Mouse (Mus musculus): Measurements from ENCODE around the gene Ly6g6e.

The Ly6g6e gene

DNA sequence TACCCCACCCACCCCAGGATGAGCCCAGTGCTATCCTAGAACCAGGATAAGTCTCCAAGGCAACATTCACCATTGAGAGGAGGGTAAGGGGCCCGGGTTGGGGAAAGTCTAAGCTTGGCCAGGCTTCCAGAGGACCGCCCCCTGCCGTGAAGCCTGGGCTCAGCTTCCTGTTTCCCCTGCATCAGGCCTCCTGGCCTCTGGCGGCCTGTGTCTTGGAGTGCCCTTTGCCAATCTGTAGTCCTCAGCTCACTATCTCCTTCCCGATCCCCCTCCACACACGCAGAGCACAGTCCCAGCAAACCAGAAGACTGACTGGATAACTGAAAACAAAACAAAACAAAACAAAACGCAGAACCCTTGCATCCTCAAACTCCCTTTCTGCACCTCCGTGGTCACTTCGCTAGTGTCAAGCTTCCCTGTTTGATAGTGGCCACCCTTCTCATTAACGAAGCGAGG, 27.1 kb upstream of the Ly6g6e start, which contains the start of gene Clic1:
Gene Clic1 (plus strand): TSS at position 406 of the 456 bp plus-strand sequence.
- DNase-seq (ENCODE audit: low spot score in 2 of 2): peak in 1 of 2 experiments; percentile 38

DNA sequence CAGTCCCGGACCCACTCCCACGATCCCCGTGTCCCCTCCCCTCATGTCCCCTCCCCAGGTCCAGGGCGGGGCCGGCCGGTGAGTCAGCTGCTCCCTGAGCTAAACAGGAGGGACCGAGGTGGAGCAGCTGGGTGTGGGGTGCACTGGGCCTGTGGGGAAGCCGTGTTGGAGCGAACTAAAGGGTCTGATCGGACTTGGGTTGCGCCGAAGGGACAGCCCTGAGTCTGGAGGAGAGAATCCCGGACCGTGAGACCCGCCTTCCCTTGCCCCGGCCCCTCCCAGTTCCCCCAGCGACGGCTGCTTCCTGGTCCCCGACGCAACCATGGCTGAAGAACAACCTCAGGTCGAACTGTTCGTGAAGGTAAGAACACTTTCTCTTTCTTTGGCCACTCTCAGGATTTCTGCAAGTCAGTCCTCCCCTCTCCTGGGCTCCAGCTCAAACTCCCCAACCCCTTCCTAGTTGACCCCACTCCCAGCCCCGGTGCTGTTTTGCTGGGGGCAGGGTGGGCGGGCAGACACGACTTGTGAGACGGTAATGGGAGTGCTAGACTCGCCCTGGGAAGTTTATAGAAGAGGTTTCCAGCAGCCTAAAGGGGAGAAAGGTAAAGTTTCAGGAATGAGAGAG, 26.5 kb upstream of the Ly6g6e start:
- peak; percentile 65 to 66 for DNase-seq (ENCODE audit: low spot score in 2 of 2)

DNA sequence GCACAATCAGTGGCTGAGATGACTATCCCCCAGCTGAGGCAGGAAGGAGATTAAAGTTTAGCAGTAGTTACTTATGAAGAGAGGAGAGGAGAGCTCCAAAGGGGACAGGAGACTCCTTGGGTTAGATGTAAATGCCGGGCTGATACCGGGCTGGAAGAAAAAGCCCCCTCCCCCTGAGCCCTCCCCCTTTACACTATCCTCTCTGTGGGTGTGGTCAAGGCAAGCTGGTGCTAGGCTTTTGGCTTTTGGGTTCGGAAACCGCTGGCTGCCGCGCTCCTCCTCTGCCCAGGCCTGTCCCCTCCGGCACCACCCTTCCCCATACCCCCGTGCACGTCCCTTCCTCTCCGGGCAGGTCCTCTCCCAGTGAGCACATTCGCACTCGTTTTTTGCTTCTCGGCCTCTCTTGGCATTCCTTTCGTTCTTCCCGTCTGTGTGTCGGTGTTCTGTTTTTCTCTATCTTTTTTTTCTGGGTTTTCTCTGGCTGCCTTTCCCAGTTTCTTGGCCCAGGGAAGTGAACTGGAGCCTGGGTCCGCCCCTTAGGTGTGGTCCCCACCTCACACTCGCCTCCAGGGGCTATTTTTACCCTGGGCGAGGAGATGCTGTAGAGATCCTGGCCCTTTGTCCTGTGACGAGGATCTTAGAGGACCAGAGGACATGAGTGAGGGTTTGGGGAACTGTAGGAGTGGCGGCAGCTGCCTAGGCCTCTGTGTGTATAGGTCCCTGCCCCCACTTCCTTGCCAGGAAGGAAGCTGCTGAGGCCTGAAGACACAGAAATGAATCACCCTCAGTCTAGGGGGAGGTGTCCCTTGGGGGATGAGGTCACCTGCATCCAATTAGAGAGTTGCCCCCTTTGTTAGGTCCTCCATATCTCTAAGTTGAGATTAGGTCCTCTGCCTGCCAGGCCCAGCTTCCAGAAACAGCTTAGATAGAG, 25.3 kb upstream of the Ly6g6e start:
- peak; percentile 51 to 65 for DNase-seq (ENCODE audit: low spot score in 2 of 2)

DNA sequence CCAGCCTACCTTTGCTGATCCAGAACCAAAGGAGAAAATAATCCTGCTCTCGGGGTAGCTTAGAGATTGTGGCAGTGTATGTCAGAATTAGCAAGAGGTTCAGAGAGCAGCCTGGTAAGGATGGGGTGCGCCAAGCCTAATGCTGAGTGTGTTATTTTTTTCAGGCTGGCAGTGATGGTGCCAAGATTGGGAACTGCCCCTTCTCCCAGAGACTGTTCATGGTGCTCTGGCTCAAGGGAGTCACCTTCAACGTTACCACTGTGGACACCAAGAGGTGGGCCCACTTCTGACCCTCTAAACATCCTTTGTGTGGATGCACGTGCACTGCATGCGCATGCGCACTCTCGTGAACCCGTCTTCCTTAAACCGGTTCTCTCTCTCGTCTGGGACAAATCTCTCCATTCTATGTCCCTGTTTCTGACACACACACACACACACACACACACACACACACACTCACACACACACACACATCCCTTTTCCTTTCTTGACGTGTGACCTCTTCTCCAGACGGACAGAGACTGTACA, 24.4 kb upstream of the Ly6g6e start:
- DNase-seq (ENCODE audit: low spot score in 2 of 2): no peak

DNA sequence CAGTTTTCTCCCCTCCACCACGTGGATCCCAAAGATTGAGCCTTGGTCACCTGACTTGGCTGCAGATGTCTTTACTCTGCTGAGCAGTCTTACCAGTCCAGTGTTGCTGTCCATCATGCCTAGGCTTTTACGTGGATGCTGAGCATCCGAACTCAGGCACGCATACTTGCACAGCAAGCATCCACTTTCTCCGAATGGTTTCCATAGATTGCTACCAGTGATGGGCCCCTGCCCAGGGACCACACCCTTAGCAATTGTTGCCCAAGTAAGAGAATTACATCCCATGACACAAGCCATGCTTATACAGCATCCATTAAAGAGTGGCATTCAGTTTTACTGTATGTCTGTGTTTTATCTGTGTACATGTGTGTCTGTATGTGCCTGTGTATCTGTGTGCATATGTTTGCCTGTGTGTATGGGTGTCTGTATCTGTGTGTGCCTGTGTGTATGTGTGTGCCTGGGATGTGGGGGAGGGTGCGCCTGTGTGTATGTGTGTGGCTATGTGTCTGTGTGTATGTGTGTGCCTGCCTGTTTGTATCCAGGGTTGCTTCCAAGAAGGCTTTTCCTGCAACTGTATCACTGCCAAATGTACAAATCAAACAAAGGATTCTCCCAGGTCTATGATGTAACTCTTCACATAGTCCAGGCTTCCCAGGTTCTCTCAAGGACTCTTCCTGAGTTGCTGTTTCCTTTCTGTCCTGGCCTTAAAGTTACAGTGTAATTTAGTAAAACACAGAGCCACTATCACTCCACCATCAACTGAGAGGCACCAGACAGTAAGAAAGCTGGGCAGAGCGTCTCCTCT, 20.8 kb upstream of the Ly6g6e start:
- DNase-seq (ENCODE audit: low spot score in 2 of 2): no peak

DNA sequence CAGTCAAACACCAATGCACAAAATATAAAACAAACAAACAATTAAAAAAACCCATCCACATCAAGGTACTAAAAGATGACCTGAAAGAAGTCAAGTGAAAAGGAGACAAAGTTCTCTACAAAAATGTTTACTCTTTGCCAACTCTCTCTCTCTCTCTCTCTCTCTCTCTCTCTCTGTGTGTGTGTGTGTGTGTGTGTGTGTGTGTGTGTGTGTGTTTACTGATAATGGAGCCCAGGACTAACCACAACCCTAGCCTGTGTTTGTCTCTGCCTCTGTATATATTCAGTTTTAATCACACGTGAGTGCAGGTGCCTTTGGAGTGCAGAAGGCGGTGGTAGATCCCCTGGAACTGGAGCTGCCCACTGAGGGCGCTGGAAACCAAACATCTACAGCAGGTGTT, 19.6 kb upstream of the Ly6g6e start:
- no peak for DNase-seq (ENCODE audit: low spot score in 2 of 2)

DNA sequence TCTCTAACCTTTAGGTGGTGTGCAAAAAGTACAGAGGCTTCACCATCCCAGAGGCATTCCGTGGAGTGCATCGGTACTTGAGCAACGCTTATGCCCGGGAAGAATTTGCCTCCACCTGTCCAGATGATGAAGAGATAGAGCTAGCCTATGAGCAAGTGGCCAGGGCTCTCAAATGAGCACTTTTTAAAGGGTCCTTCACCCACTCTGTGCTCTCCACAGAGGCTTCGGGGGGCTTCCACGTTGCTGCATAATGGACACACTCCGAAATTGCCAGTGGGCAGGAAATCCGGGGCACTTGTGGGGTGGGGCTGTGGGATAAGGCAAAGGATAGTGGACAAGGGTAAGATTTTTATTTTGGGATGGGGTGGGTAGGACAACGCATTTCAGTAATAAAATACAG, 18.4 kb upstream of the Ly6g6e start:
- no peak for DNase-seq (ENCODE audit: low spot score in 2 of 2)

DNA sequence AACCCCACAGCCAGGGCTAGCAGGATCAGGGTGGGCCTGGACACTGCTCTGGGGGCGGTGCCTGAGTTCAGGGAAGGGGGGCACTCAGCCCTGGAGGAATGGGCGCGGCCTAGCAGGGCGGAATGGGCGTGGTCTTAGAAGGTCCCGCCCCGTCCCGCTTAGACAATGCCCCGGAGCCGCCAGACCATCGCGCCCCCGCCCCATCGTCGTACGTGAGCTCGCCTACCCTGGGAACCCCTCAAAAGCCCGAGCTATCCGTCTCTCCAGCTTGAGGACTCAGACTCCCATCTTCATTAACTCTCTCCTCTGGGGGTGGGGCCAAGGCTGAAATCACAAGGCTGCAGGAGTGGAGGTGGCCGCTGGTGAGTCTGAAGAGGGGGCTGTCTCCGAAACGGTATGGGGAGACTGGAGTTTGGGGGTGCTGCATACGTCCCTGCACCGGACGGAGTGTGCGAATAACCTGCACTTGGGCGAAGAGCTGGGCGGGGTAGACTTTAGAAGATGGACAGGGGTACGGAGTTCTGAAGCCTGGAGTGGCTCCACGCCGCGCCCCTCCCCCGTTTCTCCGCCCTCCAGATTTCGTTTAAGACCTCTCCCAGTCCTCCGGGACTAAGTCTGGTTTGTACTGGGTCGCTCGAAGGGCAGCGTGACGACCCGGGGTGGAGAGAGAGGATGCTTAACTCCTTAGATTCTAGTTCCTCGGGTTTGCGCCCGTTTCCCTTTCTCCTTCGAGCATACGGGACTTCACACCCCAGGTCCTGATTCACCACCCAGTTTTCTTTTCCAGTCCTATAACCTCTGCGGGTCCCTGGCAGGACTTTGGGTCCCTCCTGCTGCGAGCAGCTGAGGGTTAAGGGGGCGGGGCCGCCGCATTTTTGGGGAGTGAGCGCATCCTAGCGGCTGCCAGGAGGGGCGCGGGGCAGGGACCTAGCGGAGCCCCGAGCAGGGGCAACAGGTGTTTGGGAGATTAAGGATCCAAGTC, 17.5 kb upstream of the Ly6g6e start, which contains the start of gene Ddah2:
Gene Ddah2 (plus strand): TSS at position 125 of the 982 bp plus-strand sequence.
- peak; percentile 75 to 86 for DNase-seq (ENCODE audit: low spot score in 2 of 2)

DNA sequence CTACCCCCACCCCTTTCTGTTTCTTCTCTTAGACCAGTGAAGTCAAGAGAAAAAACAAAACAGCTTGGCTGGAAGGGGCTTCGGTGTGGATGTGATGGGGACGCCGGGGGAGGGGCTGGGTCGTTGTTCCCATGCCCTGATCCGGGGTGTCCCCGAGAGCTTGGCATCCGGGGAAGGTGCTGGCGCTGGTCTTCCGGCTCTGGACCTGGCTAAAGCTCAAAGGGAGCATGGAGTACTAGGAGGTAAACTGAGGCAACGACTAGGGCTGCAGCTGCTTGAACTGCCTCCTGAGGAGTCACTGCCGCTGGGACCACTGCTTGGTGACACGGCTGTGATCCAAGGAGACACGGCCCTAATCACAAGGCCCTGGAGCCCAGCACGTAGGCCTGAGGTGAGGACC, 16.6 kb upstream of the Ly6g6e start:
- DNase-seq (ENCODE audit: low spot score in 2 of 2): no peak

DNA sequence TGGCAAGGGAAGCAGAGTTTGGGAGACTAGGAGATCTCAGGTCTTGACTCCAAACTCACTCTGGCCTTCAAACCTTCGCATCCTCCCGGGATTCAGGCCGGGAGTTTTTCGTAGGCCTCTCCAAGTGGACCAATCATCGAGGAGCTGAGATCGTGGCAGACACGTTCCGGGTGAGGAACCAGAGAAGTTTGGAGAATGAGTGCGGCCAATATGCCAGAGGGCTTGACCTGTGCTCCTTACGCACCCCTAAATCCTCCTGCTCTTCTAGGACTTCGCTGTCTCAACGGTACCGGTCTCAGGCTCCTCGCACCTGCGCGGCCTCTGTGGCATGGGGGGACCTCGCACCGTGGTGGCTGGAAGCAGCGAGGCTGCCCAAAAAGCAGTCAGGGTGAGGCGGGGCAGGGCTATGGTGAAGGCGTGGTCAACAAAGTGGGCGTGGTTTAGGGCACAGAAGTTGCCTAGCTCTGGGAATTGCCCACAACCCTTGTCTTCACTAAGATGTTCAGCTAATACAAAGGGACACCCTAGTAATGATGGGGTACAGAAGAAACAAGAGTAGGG, 15.9 kb upstream of the Ly6g6e start:
- DNase-seq (ENCODE audit: low spot score in 2 of 2): no peak

DNA sequence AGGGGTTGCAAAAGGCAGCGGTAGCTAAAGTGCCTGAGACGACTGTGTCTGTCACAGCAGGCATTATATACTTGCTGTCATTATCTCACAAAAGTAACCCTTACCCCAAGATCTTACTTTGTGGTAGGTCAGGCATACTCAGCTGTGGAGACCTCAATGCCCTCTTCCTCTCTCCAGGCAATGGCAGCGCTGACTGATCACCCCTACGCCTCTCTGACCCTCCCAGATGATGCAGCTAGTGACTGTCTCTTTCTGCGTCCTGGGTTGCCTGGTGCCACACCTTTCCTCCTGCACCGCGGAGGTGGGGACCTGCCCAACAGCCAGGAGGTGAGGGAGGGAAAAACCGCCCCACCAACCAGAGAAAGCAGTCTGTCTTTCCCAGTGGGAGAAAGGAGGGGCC, 15.4 kb upstream of the Ly6g6e start:
- no peak for DNase-seq (ENCODE audit: low spot score in 2 of 2)

DNA sequence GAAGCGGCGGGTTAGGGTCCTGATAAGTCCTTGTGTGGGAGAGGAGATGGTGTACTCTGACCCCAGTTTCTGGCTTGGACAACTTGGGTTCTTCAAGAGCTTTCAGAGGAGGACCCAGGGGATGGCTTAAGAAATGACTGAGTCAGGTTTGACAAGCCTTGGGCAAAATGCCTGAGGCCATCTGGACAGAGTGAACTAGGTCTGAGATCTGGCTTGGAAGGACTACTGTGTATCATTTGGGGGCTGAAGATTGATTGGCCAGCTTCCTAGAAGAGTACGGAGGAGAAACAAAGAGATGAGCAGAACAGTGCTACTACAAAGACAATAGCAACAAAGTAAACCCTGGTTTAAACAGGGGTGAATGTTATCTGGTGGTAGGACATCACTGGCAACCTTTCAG, 13.2 kb upstream of the Ly6g6e start:
- DNase-seq (ENCODE audit: low spot score in 2 of 2): no peak

DNA sequence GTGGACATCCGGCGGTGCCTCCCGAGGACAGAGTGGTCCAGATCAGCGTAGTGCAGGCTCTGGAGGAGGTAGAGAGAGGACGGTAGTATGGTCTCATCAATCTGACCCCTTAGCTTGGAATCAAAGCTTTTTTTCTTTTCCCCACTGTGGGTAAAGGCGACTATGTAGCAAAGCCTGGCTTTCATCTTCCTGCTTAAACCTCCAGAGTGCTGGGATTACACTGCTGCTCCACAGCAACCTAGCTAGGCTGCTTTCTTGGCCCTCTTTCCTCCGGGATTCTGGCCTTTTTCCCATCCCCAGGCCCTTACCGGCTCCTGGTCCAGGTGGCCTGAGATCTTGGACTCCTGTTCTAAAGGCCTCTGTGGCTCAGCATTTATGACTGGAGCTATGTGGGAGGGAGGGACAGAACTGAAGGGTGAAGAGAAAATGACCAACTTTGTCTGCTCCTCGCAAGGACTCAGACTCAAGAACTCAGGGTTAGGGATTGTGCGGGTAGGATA, 12.3 kb upstream of the Ly6g6e start:
- DNase-seq (ENCODE audit: low spot score in 2 of 2): no peak

DNA sequence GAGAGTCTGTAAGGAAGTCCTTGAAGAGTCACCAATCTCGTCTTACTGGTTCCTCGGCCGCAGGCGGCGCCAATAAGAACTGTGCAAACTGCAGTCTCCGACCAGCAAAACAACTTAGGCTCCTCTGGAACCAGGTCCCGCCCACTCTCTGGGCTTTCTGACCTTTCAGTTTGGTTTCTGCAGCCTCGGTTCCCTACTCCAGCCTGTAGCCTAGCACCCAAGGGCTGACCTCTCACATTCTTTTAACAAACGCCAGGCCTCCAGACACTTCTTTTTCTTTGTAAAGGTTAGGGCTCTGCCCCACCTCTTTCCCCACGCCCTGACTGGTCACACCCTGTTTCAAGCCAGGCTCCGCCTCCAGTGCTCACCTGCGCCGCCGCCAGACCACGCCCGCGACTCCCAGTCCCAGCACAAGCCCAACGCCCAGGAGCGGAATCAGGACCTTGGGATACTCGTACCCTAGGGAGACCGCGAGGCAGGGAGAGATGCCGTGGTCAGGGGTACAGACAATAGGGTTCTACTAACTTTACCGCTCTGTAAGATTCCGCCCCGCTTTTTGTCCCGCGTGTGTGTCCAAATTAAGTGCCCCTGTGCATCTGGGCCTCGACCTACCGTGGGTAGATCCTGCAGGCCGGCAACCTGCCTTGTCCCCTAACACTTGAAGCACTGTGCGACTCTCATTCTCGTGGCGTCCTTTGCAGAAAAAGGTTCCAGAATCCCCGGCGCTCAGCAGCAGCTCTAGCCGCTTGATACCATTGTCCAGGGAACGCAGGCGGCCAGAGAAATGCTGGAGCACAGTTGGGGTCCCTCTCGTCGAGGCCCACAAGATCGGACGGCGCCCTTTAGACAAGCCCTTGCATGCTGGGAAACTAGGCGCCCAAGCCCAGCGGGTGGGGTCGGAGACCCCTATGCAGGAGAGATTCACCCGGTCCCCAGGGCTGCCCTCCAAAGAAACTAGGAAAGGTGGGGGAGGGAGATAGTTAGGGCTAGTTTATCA, 11.5 kb upstream of the Ly6g6e start, which contains the start of gene Ly6g6c:
Gene Ly6g6c (plus strand): TSS at position 438 of the 997 bp plus-strand sequence.
- DNase-seq (ENCODE audit: low spot score in 2 of 2): no peak

DNA sequence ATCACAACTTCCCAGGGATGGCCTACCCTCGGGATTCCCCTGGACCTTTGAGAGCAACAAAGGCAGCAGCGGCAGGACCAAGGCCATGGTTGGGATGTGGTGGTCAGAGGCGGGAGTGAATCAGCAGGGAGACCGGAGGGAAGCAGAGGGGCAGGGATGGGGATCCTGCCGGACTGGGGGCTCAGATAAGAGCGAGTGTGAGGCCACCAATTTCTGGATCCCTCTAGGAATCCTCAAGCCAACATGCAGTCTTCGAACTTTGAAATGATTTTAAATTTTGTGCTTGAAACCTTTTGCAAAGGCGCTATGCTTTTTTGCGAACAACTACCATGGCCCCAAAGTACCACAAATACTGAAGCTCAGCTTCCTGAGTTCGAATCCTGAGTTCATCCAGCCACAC, 10.6 kb upstream of the Ly6g6e start, which contains the start of gene Mpig6b:
Gene Mpig6b (minus strand): TSS at position 101 of the 400 bp plus-strand sequence.
- no peak for DNase-seq (ENCODE audit: low spot score in 2 of 2)

DNA sequence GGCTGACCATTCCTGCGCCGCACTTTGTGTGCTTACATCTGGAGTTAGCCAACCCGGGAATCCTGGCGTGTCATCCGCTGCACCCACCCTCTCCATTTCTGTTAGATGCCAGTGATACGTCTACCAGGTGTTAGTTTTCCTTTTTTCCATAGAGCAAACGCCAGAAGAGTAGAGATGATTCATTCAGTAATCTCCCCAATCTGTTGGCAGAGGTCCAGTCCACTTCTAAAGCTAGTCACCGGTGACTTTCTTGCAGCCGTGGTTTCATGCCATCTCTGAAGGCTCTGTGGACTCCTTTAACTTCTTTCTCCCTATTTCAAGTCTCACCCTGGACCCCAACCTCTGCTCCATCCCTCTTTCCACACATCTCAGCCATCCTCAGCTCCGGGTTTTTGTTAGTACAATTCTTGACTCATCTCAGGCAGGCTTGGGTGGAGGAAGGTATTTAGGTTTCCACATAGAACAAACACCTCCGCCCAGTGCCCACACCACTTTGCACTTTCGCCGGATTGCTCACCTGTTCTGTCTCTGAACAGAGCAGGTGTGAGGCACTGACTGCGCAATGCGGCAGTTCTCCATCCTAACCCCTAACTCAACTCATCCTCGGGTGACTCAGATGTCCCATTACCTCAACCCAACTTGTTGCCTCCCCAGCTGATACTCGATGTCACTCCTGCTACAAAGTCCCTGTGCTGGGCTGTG, 8.3 kb upstream of the Ly6g6e start:
- no peak for DNase-seq (ENCODE audit: low spot score in 2 of 2)

DNA sequence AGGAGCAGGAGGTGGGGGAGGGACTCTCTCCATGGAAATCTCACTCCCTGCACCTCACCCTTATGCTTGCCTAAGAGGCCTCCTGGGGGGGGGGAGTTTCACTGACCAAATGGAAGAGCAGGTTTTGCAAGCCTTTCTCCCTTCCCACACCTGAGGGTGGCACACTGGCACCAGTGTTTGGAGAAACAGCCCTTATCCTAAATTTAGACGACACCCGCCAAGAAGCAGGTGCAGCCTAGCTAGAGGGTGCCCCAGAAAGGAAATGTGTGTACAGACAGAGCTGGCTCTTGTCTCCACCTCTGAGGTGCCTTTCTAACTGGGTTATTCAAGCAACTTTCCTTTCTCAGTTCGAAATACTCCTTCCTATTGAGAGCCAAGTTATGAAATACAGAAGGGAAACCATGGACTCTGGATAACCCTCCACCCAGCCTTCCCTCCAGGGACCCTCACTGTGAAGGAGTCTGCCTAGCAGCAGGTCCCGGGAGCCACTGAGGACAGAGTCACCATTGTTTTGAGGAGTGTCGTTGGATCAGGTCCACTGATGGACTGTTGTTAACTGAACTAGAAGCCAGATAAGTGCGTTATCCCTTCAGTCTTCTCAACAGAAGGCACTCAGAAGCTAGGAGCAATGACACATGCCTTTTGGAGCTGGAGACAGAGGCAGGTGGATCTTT, 6.0 kb upstream of the Ly6g6e start:
- no peak for DNase-seq (ENCODE audit: low spot score in 2 of 2)

Data from spleen, postnatal 14 days (tissue).